Mouse (Mus musculus) MEL (cell line): Measurements from ENCODE around the gene Fam161b. TPM values are rescaled to one million over a fixed set of nuclear protein-coding genes. Genes with fewer than 3 reads are reported as not detected.

Experiments
- DNase-seq: peaks from one replicate; pipeline ENCODE4 v3.0.0; 2011; ENCODE audit warnings: low read depth, low spot score
- H3K27ac ChIP-seq: 2 replicates; pipeline ENCODE4 v1.5.1; 2012; ENCODE audit warnings: low read depth, mild to moderate bottlenecking, control low read depth, low read length, moderate library complexity; ENCODE audit not compliant: control insufficient read depth
- H3K27me3 ChIP-seq, 2 experiments: fragments of 150-350 bp in 1 of 2; sonication (generic) in 1 of 2; 2 replicates each; pipeline ENCODE4 v1.6.1; 2012; ENCODE audit warnings: low read length in 2 of 2, mild to moderate bottlenecking in 2 of 2, improper control_type of control experiment in 1 of 2, moderate library complexity in 1 of 2; ENCODE audit not compliant: insufficient read depth in 2 of 2, control insufficient read depth in 1 of 2
- H3K36me3 ChIP-seq, 2 experiments: 2 replicates each; pipeline ENCODE4 v1.6.1; 2012 to 2014; ENCODE audit warnings: low read length in 2 of 2, improper control_type of control experiment in 1 of 2, inconsistent platforms in 1 of 2, mild to moderate bottlenecking in 1 of 2; ENCODE audit not compliant: insufficient read depth in 2 of 2, control insufficient read depth in 1 of 2
- H3K4me1 ChIP-seq, 2 experiments: fragments of 150-350 bp in 1 of 2; sonication (generic) in 1 of 2; 2 replicates each; pipeline ENCODE4 v1.6.1; 2012; ENCODE audit warnings: low read length in 2 of 2, improper control_type of control experiment in 1 of 2, mild to moderate bottlenecking in 1 of 2; ENCODE audit not compliant: insufficient read depth in 2 of 2, control insufficient read depth in 1 of 2
- H3K4me3 ChIP-seq, 2 experiments: fragments of 150-350 bp in 1 of 2; sonication (generic) in 1 of 2; 2 replicates each; pipeline ENCODE4 v1.5.1; 2012; ENCODE audit warnings: low read depth in 2 of 2, low read length in 2 of 2, mild to moderate bottlenecking in 2 of 2, moderate library complexity in 2 of 2, control low read depth in 1 of 2, improper control_type of control experiment in 1 of 2; ENCODE audit not compliant: control insufficient read depth in 1 of 2, insufficient read depth in 1 of 2
- H3K79me2 ChIP-seq: 2 replicates; pipeline ENCODE4 v1.6.1; 2012; ENCODE audit warnings: mild to moderate bottlenecking, low read length, moderate library complexity; ENCODE audit not compliant: control insufficient read depth, poor library complexity, insufficient read depth
- H3K9ac ChIP-seq: 2 replicates; pipeline ENCODE4 v1.6.1; 2012; ENCODE audit warnings: low read depth, mild to moderate bottlenecking, control low read depth, low read length, moderate library complexity; ENCODE audit not compliant: control insufficient read depth, poor library complexity, severe bottlenecking
- H3K9me3 ChIP-seq: fragments of 150-350 bp; sonication (generic); replicated peaks from 2 replicates; pipeline ENCODE4 v1.6.1; 2012; ENCODE audit warnings: mild to moderate bottlenecking, low read length, improper control_type of control experiment, moderate library complexity; ENCODE audit not compliant: insufficient read depth
- CHD2 ChIP-seq: IDR thresholded peaks from 2 replicates; pipeline ENCODE4 v1.6.1; 2011; ENCODE audit warnings: low read length, improper control_type of control experiment
- CTCF ChIP-seq, 3 experiments: IDR thresholded peaks in 2 of 3; conservative IDR thresholded peaks in 1 of 3; 2 replicates each; pipeline ENCODE4 v1.5.1; 2011 to 2012; ENCODE audit warnings: low read length in 3 of 3, low read depth in 2 of 3, mild to moderate bottlenecking in 2 of 3, improper control_type of control experiment in 1 of 3, inconsistent platforms in 1 of 3, mixed read lengths in 1 of 3, moderate library complexity in 1 of 3; ENCODE audit not compliant: control insufficient read depth in 1 of 3, insufficient read depth in 1 of 3, poor library complexity in 1 of 3, severe bottlenecking in 1 of 3
- E2F4 ChIP-seq: IDR thresholded peaks from 2 replicates; pipeline ENCODE4 v1.6.1; 2011; ENCODE audit warnings: low read depth, low read length, improper control_type of control experiment, borderline replicate concordance
- ELF1 ChIP-seq: IDR thresholded peaks from 2 replicates; pipeline ENCODE4 v1.6.1; 2014; ENCODE audit warnings: low read depth, mild to moderate bottlenecking, inconsistent platforms, low read length, improper control_type of control experiment, moderate library complexity
- ETS1 ChIP-seq: IDR thresholded peaks from 2 replicates; pipeline ENCODE4 v1.6.1; 2012; ENCODE audit warnings: low read depth, mild to moderate bottlenecking, inconsistent platforms, low read length, improper control_type of control experiment, moderate library complexity
- GATA1 ChIP-seq: IDR thresholded peaks from 2 replicates; pipeline ENCODE4 v1.6.1; 2011; ENCODE audit warnings: low read depth, low read length, improper control_type of control experiment
- MAFK ChIP-seq: IDR thresholded peaks from 2 replicates; pipeline ENCODE4 v1.6.1; 2011; ENCODE audit warnings: low read depth, mild to moderate bottlenecking, low read length, improper control_type of control experiment, borderline replicate concordance
- MAX ChIP-seq: IDR thresholded peaks from 2 replicates; pipeline ENCODE4 v1.6.1; 2011; ENCODE audit warnings: low read length, improper control_type of control experiment
- MAZ ChIP-seq: IDR thresholded peaks from 2 replicates; pipeline ENCODE4 v1.6.1; 2012; ENCODE audit warnings: low read depth, mild to moderate bottlenecking, inconsistent platforms, low read length, improper control_type of control experiment
- MEF2A ChIP-seq: IDR thresholded peaks from 2 replicates; pipeline ENCODE4 v1.6.1; 2014; ENCODE audit warnings: low read depth, mild to moderate bottlenecking, inconsistent platforms, low read length, improper control_type of control experiment; ENCODE audit not compliant: poor library complexity, insufficient replicate concordance, severe bottlenecking; ENCODE audit errors: extremely low read depth
- MYC ChIP-seq: IDR thresholded peaks from 2 replicates; pipeline ENCODE4 v1.6.1; 2011; ENCODE audit warnings: low read depth, mild to moderate bottlenecking, low read length, improper control_type of control experiment, moderate library complexity
- NELFE ChIP-seq: IDR thresholded peaks from 2 replicates; pipeline ENCODE4 v1.6.1; 2011; ENCODE audit warnings: low read depth, low read length, improper control_type of control experiment
- NRF1 ChIP-seq: IDR thresholded peaks from 2 replicates; pipeline ENCODE4 v1.6.1; 2014; ENCODE audit warnings: low read depth, mild to moderate bottlenecking, inconsistent platforms, low read length, improper control_type of control experiment, moderate library complexity; ENCODE audit not compliant: poor library complexity, insufficient read depth, severe bottlenecking
- POLR2A ChIP-seq, 2 experiments: IDR thresholded peaks; 2 replicates each; pipeline ENCODE4 v1.6.1; 2011 to 2012; ENCODE audit warnings: low read length in 2 of 2, mild to moderate bottlenecking in 2 of 2, control low read depth in 1 of 2, improper control_type of control experiment in 1 of 2, low read depth in 1 of 2, moderate library complexity in 1 of 2; ENCODE audit not compliant: control insufficient read depth in 1 of 2, insufficient read depth in 1 of 2, poor library complexity in 1 of 2
- POLR2AphosphoS5 ChIP-seq: IDR thresholded peaks from 2 replicates; pipeline ENCODE4 v1.6.1; 2012; ENCODE audit warnings: low read depth, borderline replicate concordance, mild to moderate bottlenecking, inconsistent platforms, low read length, moderate library complexity, mixed read lengths
- RAD21 ChIP-seq: IDR thresholded peaks from 2 replicates; pipeline ENCODE4 v1.6.1; 2011; ENCODE audit warnings: mild to moderate bottlenecking, low read depth, low read length, improper control_type of control experiment
- TAL1 ChIP-seq: IDR thresholded peaks from 2 replicates; pipeline ENCODE4 v1.6.1; 2012; ENCODE audit warnings: mild to moderate bottlenecking, inconsistent platforms, low read length, moderate library complexity, mixed read lengths
- TBP ChIP-seq: IDR thresholded peaks from 2 replicates; pipeline ENCODE4 v1.8.0; 2011; ENCODE audit warnings: low read depth, low read length, improper control_type of control experiment
- UBTF ChIP-seq: IDR thresholded peaks from 2 replicates; pipeline ENCODE4 v1.6.1; 2012; ENCODE audit warnings: low read depth, mild to moderate bottlenecking, inconsistent platforms, low read length, improper control_type of control experiment, moderate library complexity, borderline replicate concordance; ENCODE audit not compliant: insufficient read depth
- USF1 ChIP-seq: IDR thresholded peaks from 2 replicates; pipeline ENCODE4 v1.6.1; 2014; ENCODE audit warnings: low read depth, mild to moderate bottlenecking, inconsistent platforms, low read length, improper control_type of control experiment, moderate library complexity
- ZKSCAN1 ChIP-seq: IDR thresholded peaks from 2 replicates; pipeline ENCODE4 v1.6.1; 2012; ENCODE audit warnings: low read depth, mild to moderate bottlenecking, inconsistent platforms, low read length, improper control_type of control experiment, moderate library complexity
- ZMIZ1 ChIP-seq: IDR thresholded peaks from 2 replicates; pipeline ENCODE4 v1.6.1; 2012; ENCODE audit warnings: low read depth, mild to moderate bottlenecking, inconsistent platforms, low read length, improper control_type of control experiment, moderate library complexity
- ZNF384 ChIP-seq: IDR thresholded peaks from 2 replicates; pipeline ENCODE4 v1.6.1; 2012; ENCODE audit warnings: low read depth, mild to moderate bottlenecking, inconsistent platforms, low read length, improper control_type of control experiment
- polyA plus RNA-seq, 2 experiments: library from polyadenylated mRNA; stranded (reverse) in 1 of 2; unstranded in 1 of 2; fragments of >175 nt in 1 of 2; fragments of >200 nt in 1 of 2; gene quantifications; 2 replicates each; pipeline versions ENCODE4 v1.2.1 to v1.2.4; 2012; ENCODE audit warnings: low replicate concordance in 2 of 2, low read depth in 1 of 2; ENCODE audit not compliant: insufficient read length in 2 of 2, insufficient read depth in 1 of 2, missing spikeins in 1 of 2
- total RNA-seq: library from RNA; depleted of rRNA; stranded (reverse); fragments of 300-350 nt; gene quantifications from 2 replicates; pipeline ENCODE4 v1.2.3, GENCODE M21; 2012

Gene Fam161b
- total and polyA plus RNA-seq, 3 experiments, result 0.46 to 1.1 TPM; not detected in 1

DNA sequence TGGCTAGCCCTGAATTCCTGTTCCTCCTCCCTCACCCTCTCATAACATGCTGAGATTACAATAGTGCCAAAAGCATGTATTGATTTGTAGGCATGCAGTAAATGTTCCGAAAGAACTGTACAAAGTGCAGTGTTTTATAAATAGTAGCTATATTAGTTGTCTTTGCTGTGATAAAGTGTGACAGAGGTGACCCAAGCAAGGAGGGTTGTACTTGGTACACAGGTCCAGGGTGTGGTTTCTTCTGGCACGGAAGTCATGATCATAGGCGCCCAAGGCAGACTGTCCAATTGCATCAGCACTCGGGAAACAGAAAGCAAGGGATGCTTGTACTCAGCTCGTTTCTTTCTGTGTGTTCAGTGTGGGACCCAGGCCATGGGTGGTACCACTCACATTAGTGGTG, 57.5 kb downstream of the Fam161b start:
- TF ChIP-seq ETS1 (no peak), USF1 (no peak), ZNF384 (no peak), GATA1 (no peak), RAD21 (no peak), TAL1 (no peak), CHD2 (no peak), MAZ (no peak), ZMIZ1 (no peak), E2F4 (no peak), NRF1 (no peak), POLR2AphosphoS5 (no peak), CTCF (IDR thresholded peaks at IDR 0.05 in 2 of 3, conservative IDR thresholded peaks at IDR 0.05 in 1 of 3; ENCODE audit: control insufficient read depth in 1 of 3, insufficient read depth in 1 of 3, low read depth in 2 of 3, low read length in 3 of 3, poor library complexity in 1 of 3, severe bottlenecking in 1 of 3) (no peak), POLR2A (IDR thresholded peaks at IDR 0.05; ENCODE audit: control insufficient read depth in 1 of 2, insufficient read depth in 1 of 2, low read depth in 1 of 2, low read length in 2 of 2, poor library complexity in 1 of 2) (no peak)
- no peaks in the 10 kb centered on the region for H3K27me3 ChIP-seq
- H3K4me3 ChIP-seq, result no peak overlapping the region
- H3K4me1 ChIP-seq, result no peaks in the 10 kb centered on the region
- H3K27ac ChIP-seq, result no peak overlapping the region
- peaks cover 0 to 17% of the 10 kb centered on the region in 2 experiments; a peak in 2 of 4 replicates for H3K36me3 ChIP-seq
- no peaks in the 10 kb centered on the region for H3K9me3 ChIP-seq
- DNase-seq, result no peak
- H3K9ac ChIP-seq, result no peak overlapping the region
- H3K79me2 ChIP-seq, result no peaks in the 10 kb centered on the region

DNA sequence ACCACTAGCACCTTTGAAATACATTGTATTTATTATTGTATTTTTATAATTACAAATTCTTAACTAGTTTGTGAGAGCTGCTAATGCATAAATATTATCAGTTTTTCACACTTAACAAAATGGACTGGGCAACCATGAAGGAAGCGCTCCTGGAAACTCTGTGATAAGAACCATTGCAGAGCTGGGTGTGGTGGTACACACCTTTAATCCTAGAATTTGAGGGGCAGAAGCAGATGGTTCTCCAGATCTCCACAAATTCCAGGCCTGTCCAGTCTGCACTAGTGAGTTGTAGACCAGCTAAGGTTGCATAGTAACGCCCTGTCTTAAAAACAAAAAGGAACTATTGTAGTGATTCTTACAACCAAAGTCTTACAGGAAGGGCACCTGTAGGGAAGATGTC, 62.4 kb downstream of the Fam161b start:
- H3K36me3 ChIP-seq, result peaks cover 0 to 7% of the 10 kb centered on the region in 2 experiments; a peak in 3 of 4 replicates
- no peak for DNase-seq

More for the DNA sequence above, 62.4 kb downstream of the Fam161b start:
- Histone ChIP-seq H3K27ac (no peak overlapping the region), H3K79me2 (no peaks in the 10 kb centered on the region), H3K27me3 (no peaks in the 10 kb centered on the region), H3K9me3 (no peaks in the 10 kb centered on the region), H3K9ac (no peak overlapping the region), H3K4me1 (no peaks in the 10 kb centered on the region), H3K4me3 (no peak overlapping the region)
- TF ChIP-seq MAX, result no peak
- no peak for TF ChIP-seq UBTF
- no peak for TF ChIP-seq NRF1
- no peak for TF ChIP-seq GATA1
- no peak for TF ChIP-seq MAFK
- no peak for TF ChIP-seq USF1
- TF ChIP-seq TBP, result no peak
- TF ChIP-seq ZMIZ1, result no peak
- no peak for TF ChIP-seq NELFE
- no peak for TF ChIP-seq MAZ
- TF ChIP-seq MEF2A, result no peak
- TF ChIP-seq MYC, result no peak
- TF ChIP-seq TAL1, result no peak
- TF ChIP-seq ELF1, result no peak
- TF ChIP-seq ZKSCAN1, result no peak
- no peak for TF ChIP-seq CHD2
